24 mouse cellular contexts compared by ENCODE assay signal in the genomic region with DNA sequence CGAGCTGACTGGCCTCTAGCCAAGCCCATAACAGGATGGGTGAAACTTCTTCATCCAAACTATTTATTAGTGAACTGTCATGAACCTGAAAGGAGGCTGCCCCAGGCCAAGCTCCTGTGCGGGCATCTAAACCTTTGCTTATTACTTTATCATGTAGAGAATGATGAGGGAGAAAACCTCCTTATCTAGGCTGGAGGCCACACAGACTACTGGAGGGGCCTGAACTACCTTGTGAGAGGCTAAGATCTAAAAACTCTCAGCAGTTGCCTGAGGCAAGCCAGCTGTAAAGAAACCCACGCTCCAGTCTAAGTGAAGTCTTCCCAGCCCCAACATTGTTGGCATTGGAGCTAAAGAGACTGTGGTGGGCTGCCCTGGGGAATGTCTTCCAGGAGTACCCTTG. TPM values are rescaled to one million over a fixed set of nuclear protein-coding genes. Genes with fewer than 3 reads are reported as not detected.
"Had no signal": no experiment of that assay in that cellular context is flagged by ENCODE, and none has a peak within 500 bp of the region (broad histone marks: within the 10 kb centered on the region; RNA-seq: fewer than 3 reads in every experiment).

No protein-coding gene starts in this region.

- H3K36me3 ChIP-seq: neural tube, embryonic 13.5 days; stomach, embryonic 15.5 days had no signal

- H3K9ac ChIP-seq: limb, embryonic 13.5 days; midbrain, embryonic 13.5 days; neural tube, embryonic 13.5 days; stomach, embryonic 15.5 days had no signal

- H3K4me2 ChIP-seq: limb, embryonic 13.5 days; midbrain, embryonic 13.5 days; neural tube, embryonic 13.5 days; stomach, embryonic 15.5 days had no signal

- H3K27me3 ChIP-seq: limb, embryonic 13.5 days; midbrain, embryonic 13.5 days; neural tube, embryonic 13.5 days; stomach, embryonic 15.5 days had no signal

- DNase-seq: kidney, adult 2 months; kidney, postnatal 25 days; lung, adult 2 months; lung, postnatal 14 days; lung, postnatal 4 days; right cerebral cortex, adult 18-20 months; right cerebral cortex, postnatal 14 days; spleen, adult 18-20 months; thymus, adult 2 months; thymus, postnatal 14 days; thymus, postnatal 4 days had no signal

- H3K4me1 ChIP-seq: limb, embryonic 10.5 days; midbrain, embryonic 13.5 days; neural tube, embryonic 13.5 days had no signal

- H3K27ac ChIP-seq: hindbrain, postnatal 0 days; kidney, postnatal 0 days; limb, embryonic 10.5 days; limb, embryonic 13.5 days; midbrain, embryonic 10.5 days; midbrain, embryonic 13.5 days; neural tube, embryonic 13.5 days; stomach, embryonic 15.5 days had no signal

- H3K4me3 ChIP-seq: limb, embryonic 10.5 days; limb, embryonic 13.5 days; midbrain, embryonic 10.5 days; midbrain, embryonic 13.5 days; myocyte; neural tube, embryonic 13.5 days; stomach, embryonic 15.5 days had no signal

- ATAC-seq: hindbrain, postnatal 0 days; inflammation-experienced regulatory T-cells, adult 6 months; intestine, embryonic 16.5 days; midbrain, embryonic 13.5 days; midbrain, embryonic 16.5 days had no signal

- H3K9me3 ChIP-seq: limb, embryonic 10.5 days; limb, embryonic 13.5 days; midbrain, embryonic 10.5 days; midbrain, embryonic 13.5 days; neural tube, embryonic 13.5 days; stomach, embryonic 15.5 days had no signal

RNA-seq across cellular contexts. Expression of gene A430078G23Rik, which starts 54.2 kb away (rescaled TPM):
- polyA plus RNA-seq: hindbrain, postnatal 0 days; kidney, embryonic 14.5 days; limb, embryonic 10.5 days; midbrain, embryonic 10.5 days; midbrain, embryonic 13.5 days; midbrain, embryonic 16.5 days; myocyte; neural tube, embryonic 13.5 days had no signal
